Mouse (Mus musculus) neural tube, embryonic 15.5 days (tissue): ENCODE results near the gene Atp11a. TPM values are rescaled to one million over a fixed set of nuclear protein-coding genes. Genes with fewer than 3 reads are reported as not detected.

Experiments
- ATAC-seq: fragments of 200-750 bp; cut with Nextera tagmentation; 2 replicates; pipeline ENCODE4 v1.8.0; 2017; ENCODE audit warnings: mild to moderate bottlenecking, moderate TSS enrichment, moderate library complexity; ENCODE audit not compliant: low FRiP score
- H3K27ac ChIP-seq: fragments of 300-500 bp; sonication (generic); replicated peaks from 2 replicates; pipeline ENCODE4 v1.5.1; 2015; ENCODE audit warnings: mild to moderate bottlenecking, inconsistent platforms
- H3K27me3 ChIP-seq: fragments of 300-500 bp; sonication (generic); replicated peaks from 2 replicates; pipeline ENCODE4 v1.6.1; 2015; ENCODE audit warnings: inconsistent platforms
- H3K36me3 ChIP-seq: fragments of 300-500 bp; sonication (generic); 2 replicates; pipeline ENCODE4 v1.6.1; 2015; ENCODE audit warnings: inconsistent platforms
- H3K4me1 ChIP-seq: fragments of 300-500 bp; sonication (generic); 2 replicates; pipeline ENCODE4 v1.6.1; 2015; ENCODE audit warnings: inconsistent platforms
- H3K4me2 ChIP-seq: fragments of 300-500 bp; sonication (generic); 2 replicates; pipeline ENCODE4 v1.6.1; 2015; ENCODE audit warnings: inconsistent platforms, mild to moderate bottlenecking, moderate library complexity
- H3K4me3 ChIP-seq: fragments of 300-500 bp; sonication (generic); replicated peaks from 2 replicates; pipeline ENCODE4 v1.5.1; 2015; ENCODE audit warnings: mild to moderate bottlenecking, inconsistent platforms
- H3K9ac ChIP-seq: fragments of 300-500 bp; sonication (generic); replicated peaks from 2 replicates; pipeline ENCODE4 v1.6.1; 2015; ENCODE audit warnings: mild to moderate bottlenecking, inconsistent platforms
- H3K9me3 ChIP-seq: fragments of 300-500 bp; sonication (generic); replicated peaks from 2 replicates; pipeline ENCODE4 v1.6.1; 2016; ENCODE audit warnings: inconsistent platforms
- WGBS: fragments of 180-500 bp; shearing (Covaris S2); methylation state at CpG from one replicate; pipeline ENCODE4 v1.1.7; 2015; ENCODE audit warnings: mixed read lengths; 5-methylcytosine and 5-hydroxymethylcytosine counted together
- polyA plus RNA-seq: library from polyadenylated mRNA; unstranded; fragments of >200 nt; fragmentation: Nextera tagmentation; extraction: Ambion mirVana; gene quantifications from 2 replicates; pipeline ENCODE4 v1.2.1, GENCODE M21; 2015

Atp11a gene
- polyA plus RNA-seq, 1 experiment from 2014 or later: 13.4 TPM

DNA sequence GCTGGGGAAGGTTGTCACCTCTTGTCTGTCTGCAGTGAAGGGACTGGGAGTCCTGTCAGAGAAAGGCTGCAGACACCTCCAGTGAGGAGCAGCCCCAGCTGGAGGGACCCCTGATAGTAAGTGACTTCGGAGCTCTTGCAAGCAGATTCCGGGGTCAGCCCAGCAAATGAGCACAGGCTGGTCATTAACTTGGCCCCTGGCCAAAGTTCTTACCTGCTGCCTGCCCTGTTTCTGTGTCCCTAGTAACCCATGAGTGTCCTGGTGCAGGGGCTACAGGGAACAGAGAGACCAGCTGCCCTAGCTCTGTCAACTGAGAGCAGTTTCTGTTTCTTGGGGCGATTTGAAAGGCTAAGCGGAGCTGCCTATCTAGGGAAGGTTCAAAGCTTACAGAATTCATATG lies 17.1 kb downstream of the Atp11a start:
- Histone ChIP-seq H3K9me3 (no peaks in the 10 kb centered on the region), H3K27me3 (no peaks in the 10 kb centered on the region), H3K9ac (no peak overlapping the region), H3K27ac (no peak overlapping the region), H3K4me3 (no peak overlapping the region), H3K36me3 (no peaks in the 10 kb centered on the region), H3K4me1 (peaks cover 17% of the 10 kb centered on the region), H3K4me2 (no peak overlapping the region)
- 86% methylated on average over 4 of the region's 4 CpGs for WGBS
- no peak for ATAC-seq

DNA sequence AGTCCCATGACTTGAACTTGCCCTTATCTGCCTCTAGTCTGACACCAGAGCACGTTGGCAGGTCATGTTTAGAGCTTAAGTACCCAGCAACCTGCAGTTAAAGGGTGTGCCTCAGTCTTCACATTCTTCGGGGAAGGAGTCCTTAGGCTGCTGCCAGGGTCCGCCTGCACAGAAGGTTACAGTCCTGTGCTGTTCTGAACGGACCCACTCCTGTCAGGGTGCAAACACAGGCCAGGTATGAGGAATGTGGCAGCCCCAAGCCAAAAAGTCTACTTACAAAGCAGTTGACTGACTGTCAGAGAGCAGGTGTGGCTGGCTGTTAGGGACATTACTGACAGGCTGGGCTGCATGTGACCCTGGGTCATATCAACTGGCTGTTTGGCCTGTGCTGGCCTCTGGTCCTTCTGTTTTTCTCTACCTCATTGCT lies 18.1 kb downstream of the Atp11a start:
- Histone ChIP-seq H3K27me3 (no peaks in the 10 kb centered on the region), H3K9me3 (no peaks in the 10 kb centered on the region), H3K36me3 (no peaks in the 10 kb centered on the region), H3K27ac (no peak overlapping the region), H3K9ac (no peak overlapping the region), H3K4me3 (no peak overlapping the region), H3K4me1 (peaks cover 17% of the 10 kb centered on the region), H3K4me2 (no peak overlapping the region)
- WGBS: 77% methylated on average over 4 of the region's 4 CpGs
- no peak for ATAC-seq

DNA sequence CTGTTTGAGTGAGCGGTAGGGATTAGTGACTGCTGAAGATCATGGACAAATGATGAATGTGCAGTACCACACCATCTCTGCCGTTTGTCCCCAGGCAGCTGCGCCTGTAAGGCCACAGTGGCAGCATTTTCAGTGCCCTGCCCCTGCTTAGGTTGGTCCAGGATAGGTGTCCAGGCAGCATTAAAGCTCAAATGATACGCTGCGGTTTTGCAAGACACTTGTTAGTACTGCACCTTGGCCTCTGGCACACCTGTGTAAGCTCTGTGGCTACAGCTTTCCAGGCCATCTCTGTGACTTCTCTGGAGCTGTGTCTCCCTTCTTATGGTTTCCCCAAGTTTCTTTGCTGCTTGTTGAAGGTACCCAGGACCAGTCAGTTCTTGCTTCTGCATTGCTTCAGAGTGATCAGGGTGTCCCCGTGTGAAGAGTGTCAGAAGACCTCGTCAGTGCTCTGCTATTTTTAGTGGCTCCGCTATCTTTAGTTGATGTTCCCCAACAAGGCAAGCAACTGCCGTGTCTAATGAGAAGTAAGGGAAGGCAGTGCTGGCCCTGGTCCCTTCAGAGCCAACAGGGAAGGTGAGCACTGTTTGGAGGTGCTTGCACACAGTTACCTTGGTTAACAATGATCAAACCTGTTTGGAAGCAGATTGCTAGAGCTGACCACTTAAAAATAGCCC lies 18.6 kb downstream of the Atp11a start:
- no peak overlapping the region for H3K4me2 ChIP-seq
- H3K27me3 ChIP-seq: no peaks in the 10 kb centered on the region
- H3K27ac ChIP-seq: no peak overlapping the region
- ATAC-seq: no peak
- no peak overlapping the region for H3K4me3 ChIP-seq
- no peaks in the 10 kb centered on the region for H3K36me3 ChIP-seq
- no peak overlapping the region for H3K9ac ChIP-seq
- 83% methylated on average over 9 of the region's 9 CpGs for WGBS
- H3K9me3 ChIP-seq: no peaks in the 10 kb centered on the region
- H3K4me1 ChIP-seq: peaks cover 17% of the 10 kb centered on the region

DNA sequence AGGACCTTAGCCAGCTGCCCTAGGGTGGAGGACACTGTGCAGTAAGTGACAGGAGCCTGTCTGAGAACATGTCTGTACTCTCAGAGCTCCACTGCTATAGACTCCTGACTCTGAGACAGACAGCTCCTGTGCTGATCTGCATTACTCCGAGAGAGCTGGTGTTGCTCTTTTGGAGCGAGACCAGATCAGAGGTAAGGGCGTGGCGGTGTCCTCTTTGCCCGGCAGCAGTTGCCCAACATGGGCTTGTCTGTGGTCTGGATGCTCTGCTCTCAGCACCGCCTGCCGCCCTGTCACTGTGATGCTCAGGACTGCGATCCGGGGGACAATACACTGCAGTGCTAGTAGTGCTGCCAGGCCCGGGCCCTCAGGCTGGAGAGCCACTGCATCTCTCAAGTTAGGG lies 19.4 kb downstream of the Atp11a start:
- Histone ChIP-seq H3K4me2 (no peak overlapping the region), H3K27ac (no peak overlapping the region), H3K4me3 (no peak overlapping the region), H3K9me3 (no peaks in the 10 kb centered on the region), H3K4me1 (peaks cover 17% of the 10 kb centered on the region), H3K36me3 (no peaks in the 10 kb centered on the region), H3K9ac (no peak overlapping the region), H3K27me3 (no peaks in the 10 kb centered on the region)
- ATAC-seq: no peak
- 64% methylated on average over 10 of the region's 10 CpGs for WGBS

DNA sequence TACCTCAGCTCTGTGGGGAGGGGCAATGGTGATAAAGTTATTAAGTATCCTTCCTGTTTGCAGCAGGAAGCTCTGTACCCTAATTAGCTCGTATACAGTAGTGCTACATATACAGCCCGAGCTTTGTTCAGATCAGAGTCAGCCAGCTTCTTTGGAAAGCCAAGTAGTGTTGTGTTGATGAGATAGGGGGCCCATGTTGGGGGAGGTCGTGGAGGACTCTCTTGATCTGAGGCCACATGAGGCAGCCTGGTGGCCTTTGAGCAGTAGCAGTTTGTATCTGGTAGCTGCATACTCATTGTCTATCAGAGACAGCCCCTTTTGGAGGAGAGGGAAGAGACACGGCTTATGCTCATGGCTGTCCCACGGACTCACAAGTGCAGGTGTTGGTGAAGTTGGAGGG lies 20.4 kb downstream of the Atp11a start:
- H3K27ac ChIP-seq: no peak overlapping the region
- peaks cover 17% of the 10 kb centered on the region for H3K4me1 ChIP-seq
- no peak overlapping the region for H3K4me2 ChIP-seq
- no peaks in the 10 kb centered on the region for H3K9me3 ChIP-seq
- H3K36me3 ChIP-seq: no peaks in the 10 kb centered on the region
- no peak for ATAC-seq
- WGBS: 54% methylated on average over 5 of the region's 5 CpGs
- H3K27me3 ChIP-seq: no peaks in the 10 kb centered on the region
- H3K9ac ChIP-seq: no peak overlapping the region
- no peak overlapping the region for H3K4me3 ChIP-seq

DNA sequence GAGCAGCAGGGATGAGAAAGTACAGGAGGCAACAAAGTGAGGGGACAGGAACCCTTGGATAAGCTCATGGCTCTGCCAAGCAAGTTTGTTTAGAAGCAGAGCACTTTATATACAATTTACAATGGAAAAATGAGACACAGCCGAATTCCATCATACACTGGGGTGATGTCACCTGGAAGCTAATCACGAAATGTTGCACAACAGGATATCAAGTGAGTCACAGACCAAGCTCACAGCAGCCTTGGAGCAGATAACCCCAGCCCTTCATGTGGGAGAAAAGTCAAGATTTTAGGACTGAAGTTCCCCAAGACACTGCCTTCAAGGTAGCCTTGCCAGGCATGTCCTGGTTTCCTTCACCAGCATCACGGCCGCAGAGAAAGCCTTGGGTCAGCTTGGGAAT lies 22.7 kb downstream of the Atp11a start:
- Histone ChIP-seq H3K9ac (no peak overlapping the region), H3K9me3 (no peaks in the 10 kb centered on the region), H3K4me2 (no peak overlapping the region), H3K4me1 (peaks cover 21% of the 10 kb centered on the region), H3K4me3 (no peak overlapping the region), H3K27me3 (no peaks in the 10 kb centered on the region), H3K27ac (no peak overlapping the region), H3K36me3 (no peaks in the 10 kb centered on the region)
- WGBS: 88% methylated on average over 4 of the region's 4 CpGs
- no peak for ATAC-seq

DNA sequence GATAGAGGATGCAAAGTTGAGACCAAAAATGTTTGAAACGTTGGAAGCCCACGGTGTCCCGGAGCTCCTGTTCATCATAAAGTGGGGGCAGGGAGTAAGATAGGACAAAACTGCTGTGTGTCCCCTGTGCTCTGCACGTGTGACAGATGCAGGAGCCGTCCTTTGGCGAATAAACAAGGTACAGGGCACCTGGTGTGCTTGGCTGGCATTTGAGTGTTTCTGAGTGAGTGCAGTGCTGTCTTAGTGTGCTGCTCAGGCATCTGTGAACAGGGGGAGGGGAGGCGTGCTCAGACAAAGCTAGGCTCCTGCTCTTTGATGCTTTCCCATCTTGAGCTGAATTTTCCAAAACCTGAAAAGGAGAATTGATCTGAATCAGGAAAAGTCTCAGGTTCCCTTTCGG lies 28.7 kb downstream of the Atp11a start:
- Histone ChIP-seq H3K9ac (no peak overlapping the region), H3K4me3 (no peak overlapping the region), H3K4me1 (peaks cover 16% of the 10 kb centered on the region), H3K4me2 (no peak overlapping the region), H3K27me3 (no peaks in the 10 kb centered on the region), H3K9me3 (no peaks in the 10 kb centered on the region), H3K36me3 (no peaks in the 10 kb centered on the region), H3K27ac (no peak overlapping the region)
- no peak for ATAC-seq
- 63% methylated on average over 8 of the region's 8 CpGs for WGBS

DNA sequence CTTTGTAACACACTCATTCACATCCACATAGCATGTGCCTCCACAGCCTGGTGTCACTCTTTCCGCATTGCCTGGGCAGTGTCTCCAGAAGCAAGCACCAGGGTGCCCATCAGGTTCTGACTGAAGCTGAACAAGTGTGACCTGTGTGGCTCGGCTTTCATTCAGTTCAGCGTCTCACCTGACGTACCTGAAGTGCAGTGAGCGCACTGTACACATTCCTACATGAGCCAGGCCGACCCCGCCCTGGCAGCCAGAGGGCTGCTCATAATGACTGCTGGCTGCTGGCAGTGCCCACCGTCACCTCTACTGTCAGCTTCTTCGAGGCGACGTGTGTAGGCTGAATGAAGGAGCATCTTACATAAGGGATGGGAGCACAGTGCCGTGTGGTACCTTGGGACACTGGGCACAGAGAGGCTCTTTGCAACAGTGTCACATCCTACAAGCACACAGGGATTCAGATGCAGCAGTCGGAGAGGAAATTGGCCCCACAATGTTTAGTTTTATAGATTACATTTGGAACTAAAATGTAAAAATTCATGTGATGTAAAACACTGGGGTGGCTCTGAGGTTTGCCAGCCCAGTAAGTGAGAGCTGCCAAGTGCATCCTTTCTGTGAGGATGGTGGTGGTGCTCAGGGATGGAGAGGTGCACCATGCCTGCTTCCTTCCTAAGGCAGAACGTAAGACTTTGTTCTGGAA lies 29.6 kb downstream of the Atp11a start:
- WGBS: 82% methylated on average over 14 of the region's 14 CpGs
- no peaks in the 10 kb centered on the region for H3K9me3 ChIP-seq
- no peaks in the 10 kb centered on the region for H3K27me3 ChIP-seq
- H3K27ac ChIP-seq: no peak overlapping the region
- H3K4me1 ChIP-seq: peaks cover 16% of the 10 kb centered on the region
- no peaks in the 10 kb centered on the region for H3K36me3 ChIP-seq
- ATAC-seq: no peak
- no peak overlapping the region for H3K4me2 ChIP-seq
- no peak overlapping the region for H3K9ac ChIP-seq
- no peak overlapping the region for H3K4me3 ChIP-seq

DNA sequence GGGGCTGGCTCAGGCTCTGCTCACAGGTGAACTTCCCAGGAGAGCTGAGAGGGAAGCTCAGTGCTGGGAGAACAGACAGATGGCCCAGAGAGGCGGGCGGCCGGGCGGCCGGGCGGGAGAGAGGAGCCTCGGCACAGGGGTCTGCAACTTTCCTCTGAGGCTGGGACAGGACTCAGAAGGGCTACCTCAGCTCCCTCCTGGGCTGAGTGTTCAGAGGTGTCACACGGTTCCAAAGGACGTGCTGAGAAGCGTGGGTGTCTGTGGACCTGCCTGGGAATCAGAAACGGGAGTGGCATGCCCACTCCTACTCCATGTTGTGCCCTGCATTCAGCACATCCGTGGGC lies 30.1 kb downstream of the Atp11a start:
- no peak overlapping the region for H3K4me3 ChIP-seq
- H3K4me1 ChIP-seq: peaks cover 16% of the 10 kb centered on the region
- H3K4me2 ChIP-seq: no peak overlapping the region
- ATAC-seq: no peak
- no peak overlapping the region for H3K9ac ChIP-seq
- H3K9me3 ChIP-seq: no peaks in the 10 kb centered on the region
- H3K27ac ChIP-seq: no peak overlapping the region
- no peaks in the 10 kb centered on the region for H3K36me3 ChIP-seq
- WGBS: 76% methylated on average over 12 of the region's 12 CpGs
- no peaks in the 10 kb centered on the region for H3K27me3 ChIP-seq

DNA sequence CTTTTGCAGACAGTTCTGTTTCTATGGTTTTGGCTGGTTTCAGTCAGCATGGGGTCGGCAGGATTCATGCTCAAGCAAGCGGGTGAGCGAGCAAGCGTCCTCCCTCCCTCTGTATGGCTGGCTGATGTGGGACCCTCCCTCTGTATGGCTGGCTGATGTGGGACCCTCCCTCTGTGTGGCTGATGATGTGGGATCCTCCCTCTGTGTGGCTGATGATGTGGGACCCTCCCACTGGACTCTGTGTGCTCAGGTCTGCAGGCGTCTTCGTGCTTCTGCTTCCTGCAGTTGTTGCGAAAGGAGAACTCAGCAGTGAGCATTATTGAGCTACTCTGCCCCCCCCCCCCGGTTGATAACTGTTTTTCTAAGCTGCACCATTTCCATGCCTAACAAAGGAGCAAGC lies 30.6 kb downstream of the Atp11a start:
- no peaks in the 10 kb centered on the region for H3K27me3 ChIP-seq
- H3K9me3 ChIP-seq: no peaks in the 10 kb centered on the region
- no peak overlapping the region for H3K4me2 ChIP-seq
- no peak overlapping the region for H3K9ac ChIP-seq
- H3K4me3 ChIP-seq: no peak overlapping the region
- peaks cover 16% of the 10 kb centered on the region for H3K4me1 ChIP-seq
- 47% methylated on average over 8 of the region's 8 CpGs for WGBS
- H3K36me3 ChIP-seq: no peaks in the 10 kb centered on the region
- no peak overlapping the region for H3K27ac ChIP-seq
- no peak for ATAC-seq

DNA sequence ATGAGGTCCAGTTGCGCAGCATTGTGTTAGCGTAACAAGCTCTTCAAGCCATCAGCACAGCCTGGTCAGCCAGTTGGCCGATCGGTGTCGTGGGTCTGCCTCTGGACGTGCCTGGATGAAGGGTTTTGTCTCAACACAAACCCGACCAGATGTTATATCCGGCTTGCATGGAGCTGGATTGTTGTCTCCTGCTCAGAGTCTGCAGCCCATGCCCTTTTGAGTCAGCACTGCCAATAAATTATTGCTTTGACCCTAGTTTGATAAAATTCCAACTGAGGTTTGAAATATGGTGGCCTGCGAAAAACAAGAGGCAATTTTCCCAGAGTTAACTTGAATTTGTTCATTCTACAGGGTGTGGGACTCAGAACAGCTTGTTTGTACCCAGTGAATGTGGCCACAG lies 31.9 kb downstream of the Atp11a start:
- no peaks in the 10 kb centered on the region for H3K36me3 ChIP-seq
- no peak overlapping the region for H3K4me2 ChIP-seq
- no peaks in the 10 kb centered on the region for H3K9me3 ChIP-seq
- 81% methylated on average over 9 of the region's 9 CpGs for WGBS
- peaks cover 18% of the 10 kb centered on the region for H3K4me1 ChIP-seq
- no peak overlapping the region for H3K9ac ChIP-seq
- no peak overlapping the region for H3K4me3 ChIP-seq
- H3K27ac ChIP-seq: no peak overlapping the region
- H3K27me3 ChIP-seq: no peaks in the 10 kb centered on the region
- ATAC-seq: no peak

DNA sequence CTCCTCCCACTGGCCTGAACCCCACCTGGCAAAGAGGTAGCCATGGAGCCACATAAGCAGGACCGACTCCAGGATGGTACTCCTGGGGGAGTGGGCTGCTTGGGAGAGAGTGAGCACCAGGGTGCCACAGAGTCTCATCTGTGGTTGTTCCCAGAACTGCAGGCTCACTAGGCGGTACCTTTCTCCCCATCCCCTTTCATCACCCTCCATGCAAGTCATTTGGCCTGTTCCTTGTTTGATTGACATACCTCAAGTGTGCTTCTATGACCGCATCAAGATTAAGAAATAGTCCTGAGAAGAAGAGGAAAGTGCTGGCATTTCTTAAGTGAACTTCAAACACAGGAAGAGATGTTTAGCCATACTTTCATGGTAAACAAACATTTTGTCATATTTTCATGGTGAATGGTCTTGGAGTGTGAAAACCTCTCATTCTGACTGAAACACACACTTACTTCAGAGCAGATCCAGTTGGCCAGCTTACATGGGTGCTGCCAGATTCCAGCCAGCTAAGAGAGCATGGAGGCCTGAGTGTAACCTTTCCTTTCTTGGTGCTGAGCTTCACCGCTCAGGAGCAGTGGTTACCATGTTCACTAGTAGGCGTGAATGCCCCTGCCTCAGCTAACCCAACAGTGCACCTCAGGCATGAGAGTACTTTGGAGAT lies 38.3 kb downstream of the Atp11a start:
- H3K36me3 ChIP-seq: no peaks in the 10 kb centered on the region
- no peak overlapping the region for H3K4me3 ChIP-seq
- WGBS: 95% methylated on average over 5 of the region's 5 CpGs
- H3K4me2 ChIP-seq: no peak overlapping the region
- no peaks in the 10 kb centered on the region for H3K9me3 ChIP-seq
- no peaks in the 10 kb centered on the region for H3K27me3 ChIP-seq
- H3K9ac ChIP-seq: no peak overlapping the region
- peaks cover 16% of the 10 kb centered on the region for H3K4me1 ChIP-seq
- no peak overlapping the region for H3K27ac ChIP-seq
- no peak for ATAC-seq
